Mouse (Mus musculus) G1E (cell line): ENCODE results near the gene Tmem115.

ENCODE experiments used
- CTCF ChIP-seq: IDR thresholded peaks from 2 replicates; pipeline ENCODE4 v1.5.1; 2012; ENCODE audit warnings: low read depth, low read length, inconsistent platforms, mixed read lengths
- GATA1 ChIP-seq: IDR thresholded peaks from 2 replicates; pipeline ENCODE4 v1.6.1; 2012; ENCODE audit warnings: borderline replicate concordance, low read length, inconsistent platforms, mixed read lengths
- GATA2 ChIP-seq: IDR thresholded peaks from 2 replicates; pipeline ENCODE4 v1.6.1; 2012; ENCODE audit warnings: low read depth, low read length, inconsistent platforms, borderline replicate concordance
- POLR2AphosphoS5 ChIP-seq: IDR thresholded peaks from 2 replicates; pipeline ENCODE4 v1.6.1; 2012; ENCODE audit warnings: low read depth, low read length, inconsistent platforms; ENCODE audit not compliant: insufficient replicate concordance
- TAL1 ChIP-seq: conservative IDR thresholded peaks from 2 replicates; pipeline ENCODE4 v1.6.1; 2012; ENCODE audit warnings: low read depth, low read length, inconsistent platforms, mixed read lengths

GRCm38 (mm10) chr9:107486507-107487225, 47.1 kb upstream of the Tmem115 start:
- TF ChIP-seq CTCF (no peak), POLR2AphosphoS5 (no peak), GATA1 (no peak), GATA2 (no peak), TAL1 (no peak)
